Mouse (Mus musculus) forelimb bud, embryonic 11.5 days (tissue): ENCODE data around the gene Clec16a.

Experiments
- DNase-seq: peaks from one replicate; pipeline ENCODE4 v3.0.0-alpha.2; 2012; ENCODE audit warnings: low read depth, low spot score

Gene Clec16a

DNA sequence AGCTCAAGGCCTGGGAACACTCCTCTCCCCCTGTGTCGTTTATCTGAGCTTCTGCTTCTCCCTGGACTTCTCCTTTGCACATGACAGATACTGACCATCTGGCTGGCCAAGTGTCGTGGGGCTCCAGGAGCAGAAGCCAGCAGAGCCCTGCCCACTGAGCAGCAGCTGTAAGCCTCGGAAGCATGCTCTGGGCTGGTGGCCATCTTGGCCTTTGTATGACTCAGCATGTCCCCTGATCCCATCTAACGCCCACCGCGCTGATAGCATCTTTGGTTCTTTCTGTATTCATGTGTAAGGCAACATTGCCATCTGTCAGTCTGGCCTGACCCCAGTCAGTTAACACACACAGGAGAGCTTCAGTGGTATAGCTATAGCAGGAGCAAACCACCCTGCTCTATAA lies 174.8 kb downstream of the Clec16a start:
- DNase-seq = no peak

DNA sequence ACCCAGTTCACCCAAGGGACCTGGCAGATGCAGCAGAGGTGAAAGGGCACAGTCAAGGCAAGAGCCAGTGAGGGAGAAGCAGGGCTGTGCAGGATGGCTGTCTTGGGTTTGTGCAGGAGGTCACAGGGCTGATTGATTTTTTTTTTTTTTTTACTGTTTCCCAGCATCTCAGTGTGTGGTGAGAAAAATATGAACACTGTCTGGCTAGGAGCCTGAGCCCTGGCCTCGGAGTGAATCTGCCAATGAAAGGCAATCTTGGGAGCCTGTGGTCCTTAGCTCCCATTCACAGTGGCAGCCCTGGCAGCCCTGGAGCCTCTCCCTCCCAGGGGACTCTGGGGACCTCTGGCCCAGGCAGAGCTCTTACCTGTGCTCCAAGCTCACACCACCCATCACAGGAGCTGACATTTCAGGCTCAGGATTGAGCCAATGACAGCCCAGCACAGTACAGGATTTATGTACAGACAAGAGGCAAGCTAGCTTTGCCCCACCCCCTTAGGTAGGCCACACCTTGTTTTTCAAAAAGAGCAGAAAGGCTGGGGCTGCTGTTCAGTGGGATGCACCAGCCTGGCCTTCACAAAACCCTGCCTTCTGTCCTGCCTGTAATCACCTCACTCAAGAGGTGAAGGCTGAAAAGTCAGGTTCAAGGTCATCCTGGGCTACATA lies 177.9 kb downstream of the Clec16a start:
- DNase-seq = no peak

DNA sequence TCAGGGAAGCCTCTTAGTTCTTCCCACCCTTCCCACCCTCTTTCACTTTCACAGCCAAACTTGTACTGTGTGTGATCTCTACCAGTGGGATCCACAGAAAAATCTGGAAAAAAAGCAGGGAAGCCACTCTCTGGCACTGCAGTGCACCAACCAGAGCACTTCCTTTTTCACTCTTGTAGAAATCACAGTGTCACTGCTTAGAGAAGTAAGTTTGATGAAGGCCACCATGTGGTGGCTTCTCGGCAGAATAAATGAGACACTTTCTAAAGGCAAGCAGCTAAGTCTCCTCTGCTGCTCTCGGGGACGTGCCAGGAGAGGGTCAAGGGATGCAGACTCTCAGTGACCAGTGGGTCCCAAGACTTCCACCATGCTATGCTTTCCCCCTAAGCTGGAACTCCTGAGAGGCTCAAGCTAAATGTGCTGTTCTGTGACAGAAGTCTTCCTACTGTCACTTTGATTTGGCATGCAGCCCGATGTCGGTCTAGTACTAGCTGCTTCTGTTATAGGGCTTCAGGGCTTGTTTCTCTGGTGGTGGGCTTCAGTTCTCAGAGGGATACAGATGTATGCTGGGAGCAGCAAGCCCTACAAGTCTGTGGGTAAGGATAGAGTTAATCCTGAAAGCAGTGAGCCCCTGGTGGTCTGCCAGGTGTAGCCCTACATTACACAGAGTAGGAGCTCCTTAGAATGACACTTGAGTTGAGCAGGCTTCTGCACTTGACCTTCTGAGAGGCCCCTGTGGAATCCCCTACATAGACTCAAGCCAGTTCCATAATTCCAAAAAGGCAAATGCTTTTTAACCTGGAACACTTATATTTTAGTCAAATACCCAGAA lies 178.9 kb downstream of the Clec16a start:
- no peak for DNase-seq

DNA sequence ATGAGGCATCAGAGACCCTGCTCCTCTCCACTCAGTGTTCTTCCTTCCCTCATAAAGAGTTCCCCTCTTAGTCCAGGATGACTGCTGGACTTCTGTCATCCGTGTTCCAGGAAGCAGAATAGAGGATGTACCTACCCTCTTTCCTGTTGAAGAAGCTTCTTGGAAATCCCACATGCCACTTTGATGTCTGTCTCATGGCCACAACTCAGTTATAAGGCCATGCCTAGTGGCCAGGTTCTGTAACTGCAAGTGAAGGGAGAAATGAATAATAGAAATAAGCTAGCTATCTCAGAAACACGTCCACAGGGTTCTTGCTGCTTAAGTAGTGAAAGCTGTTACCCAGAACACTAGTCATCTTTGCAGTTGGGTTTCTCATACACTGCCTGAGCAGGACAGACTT lies 180.0 kb downstream of the Clec16a start:
- DNase-seq = no peak

DNA sequence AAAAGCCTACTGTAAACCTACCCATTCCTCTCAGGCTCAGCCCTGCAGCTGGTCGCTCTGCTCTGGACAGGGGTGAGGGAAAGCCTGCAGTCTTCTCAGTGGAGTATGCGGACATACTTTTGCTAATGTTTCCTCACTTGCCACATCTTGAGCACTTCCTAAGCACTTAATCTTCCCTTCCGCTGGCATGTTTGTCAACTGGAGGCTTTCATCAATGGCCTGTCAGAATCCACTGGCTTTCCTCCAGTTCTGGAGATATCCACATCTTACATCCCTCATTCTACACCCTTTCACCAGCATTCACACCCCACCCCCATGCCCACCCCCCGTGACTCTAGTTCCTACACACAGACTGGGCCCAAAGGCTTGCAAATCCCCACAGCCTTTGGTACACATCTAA lies 182.5 kb downstream of the Clec16a start:
- DNase-seq = no peak

DNA sequence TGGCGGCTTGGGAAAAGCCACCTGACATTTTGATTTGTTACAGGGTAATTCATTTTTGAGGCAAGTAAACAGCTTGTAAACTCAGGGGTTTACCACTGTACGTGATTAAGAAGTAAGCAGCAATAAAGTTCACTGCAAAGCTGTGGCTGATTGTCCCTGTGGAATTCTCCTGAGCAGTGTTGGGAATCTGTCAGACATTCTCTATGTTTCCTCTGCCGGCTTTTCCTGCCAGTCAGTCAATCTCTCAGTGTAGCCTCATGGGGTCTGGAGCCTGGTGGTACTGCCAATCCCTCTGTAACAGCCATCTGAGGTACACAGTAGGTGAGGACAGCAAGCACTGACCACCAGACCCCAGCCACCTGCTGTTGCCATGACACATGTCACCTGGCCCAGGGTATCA lies 183.7 kb downstream of the Clec16a start:
- DNase-seq = no peak

DNA sequence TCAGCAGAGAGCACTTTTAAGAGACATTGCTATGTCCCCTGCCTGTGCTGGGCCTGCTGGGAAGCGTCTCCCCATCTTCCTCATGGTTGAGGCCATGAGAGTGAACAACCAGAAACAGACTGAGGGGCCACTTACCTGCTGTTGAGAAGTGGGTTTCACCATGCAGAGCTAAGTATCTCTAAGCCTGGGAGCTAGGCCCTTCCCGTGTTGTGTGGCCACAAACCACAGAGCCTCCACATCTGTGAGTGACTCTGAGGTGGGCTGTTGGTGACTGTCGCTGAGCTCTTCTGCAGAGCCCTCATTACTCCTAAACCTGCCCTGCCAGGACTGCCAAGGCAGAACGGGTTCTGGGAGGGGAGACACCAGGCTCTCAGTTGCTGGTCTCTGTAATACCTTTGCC lies 185.8 kb downstream of the Clec16a start:
- no peak for DNase-seq

DNA sequence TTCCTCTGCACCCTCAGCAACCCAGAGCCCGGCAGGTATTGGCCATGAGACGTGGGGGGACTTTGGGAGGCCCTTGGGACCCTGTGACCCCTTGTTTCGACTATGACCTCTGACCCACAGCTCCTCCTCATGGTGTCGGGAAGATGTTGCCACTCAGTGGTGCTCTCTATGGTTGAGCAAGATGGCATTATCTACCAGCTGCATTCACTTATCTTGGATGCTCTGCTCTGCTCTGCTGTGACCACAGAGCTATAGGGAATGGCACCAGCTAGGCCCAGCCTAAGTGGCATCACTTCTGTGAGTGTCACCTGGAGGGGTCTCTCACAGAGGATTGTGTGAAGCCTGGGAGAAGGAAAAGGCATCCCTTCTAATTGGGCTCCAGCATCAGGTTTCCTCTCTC lies 186.6 kb downstream of the Clec16a start:
- no peak for DNase-seq

DNA sequence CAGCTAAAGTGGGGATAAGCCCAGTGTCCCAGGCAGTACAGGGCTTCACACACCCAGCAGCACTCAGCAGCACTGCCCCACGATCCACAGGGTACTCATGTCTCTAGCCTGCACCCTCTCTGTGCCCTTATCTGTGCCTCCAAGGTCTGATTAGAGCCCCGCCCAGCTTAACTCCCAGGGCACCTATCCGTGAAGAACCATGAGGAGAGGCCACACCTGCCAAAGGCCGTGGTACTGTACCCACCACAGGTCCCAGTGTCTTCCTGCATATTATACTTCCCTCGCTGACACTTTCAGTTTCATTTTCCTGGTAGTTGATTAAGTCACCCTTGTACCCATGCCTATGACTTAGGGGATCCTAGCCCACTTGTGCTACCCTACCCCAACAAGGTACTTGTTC lies 187.3 kb downstream of the Clec16a start:
- no peak for DNase-seq

DNA sequence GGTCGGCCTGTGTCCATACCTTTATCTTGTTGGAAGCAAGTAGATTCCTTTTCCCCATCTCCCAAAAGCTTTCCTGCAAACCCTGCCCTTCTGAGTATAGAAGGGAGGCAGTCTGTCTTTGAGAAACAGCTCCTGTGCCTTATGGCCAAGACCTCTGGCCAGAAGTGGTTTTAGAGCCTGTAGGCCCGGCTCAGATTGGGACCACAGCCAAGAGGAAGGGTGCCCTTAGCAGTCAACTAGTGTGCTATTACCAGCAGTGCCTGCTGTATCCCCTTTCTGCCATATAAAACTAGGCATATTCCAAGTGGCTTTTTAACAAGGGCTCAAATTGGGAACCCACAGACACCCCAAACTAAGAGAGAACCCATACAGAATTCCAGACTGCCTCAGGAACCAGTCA lies 190.6 kb downstream of the Clec16a start:
- DNase-seq = no peak

DNA sequence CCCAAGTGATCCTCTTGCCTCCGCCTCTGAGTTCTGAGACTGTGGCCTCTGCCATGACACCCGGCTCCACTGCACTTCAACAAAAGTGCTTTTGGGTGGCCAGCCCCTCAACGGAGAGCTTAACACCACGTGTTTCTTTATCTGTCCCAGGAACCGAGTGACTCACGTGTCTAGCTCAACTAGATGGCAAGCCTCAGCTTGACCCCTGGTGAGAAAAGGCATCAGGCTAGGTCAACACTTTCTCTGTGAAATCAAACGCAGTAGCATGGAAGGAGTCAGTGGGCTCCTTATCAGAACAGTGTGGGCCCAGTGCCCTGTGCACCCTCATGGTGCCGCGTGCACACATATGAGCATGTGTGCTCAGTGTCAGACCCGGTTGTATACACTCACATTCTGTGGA lies 191.2 kb downstream of the Clec16a start:
- no peak for DNase-seq

DNA sequence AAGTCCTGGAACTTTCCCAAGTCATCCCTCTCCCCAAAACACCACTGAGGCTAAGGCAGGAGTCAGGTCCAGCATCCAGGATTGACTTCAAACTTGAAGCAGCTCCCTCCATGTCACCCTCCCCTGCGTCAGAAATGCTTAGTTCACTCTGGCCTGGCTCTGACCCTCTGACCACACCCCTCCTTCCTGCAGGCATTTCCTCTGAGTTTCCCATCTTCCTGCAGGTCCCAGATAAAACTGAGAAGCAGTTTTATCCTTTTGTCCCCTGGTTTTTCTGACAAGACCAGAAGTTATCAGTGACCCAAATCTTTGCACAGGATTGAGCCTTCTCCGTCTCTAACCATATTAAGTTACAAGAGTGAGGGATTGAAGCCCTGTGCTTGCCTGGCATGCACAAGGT lies 192.4 kb downstream of the Clec16a start:
- no peak for DNase-seq

DNA sequence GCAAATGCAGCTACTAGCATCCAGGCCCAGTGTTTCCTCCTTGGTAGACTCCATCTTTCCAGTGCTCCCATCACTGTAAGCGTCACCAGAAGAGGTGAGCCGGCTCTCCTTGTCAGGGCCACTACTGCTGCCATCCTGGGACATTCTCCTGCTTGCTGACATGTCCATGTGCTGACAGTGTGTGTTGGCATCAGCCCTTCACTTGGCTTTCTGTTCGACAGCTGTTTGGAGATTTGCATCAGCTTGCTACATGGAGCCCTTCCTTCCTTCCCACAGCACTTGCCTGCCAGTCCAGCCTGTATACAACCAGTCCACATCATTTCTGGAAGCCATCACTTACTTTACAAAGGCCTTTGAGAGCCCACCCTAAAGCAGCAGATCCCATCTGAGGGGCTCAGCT lies 193.7 kb downstream of the Clec16a start:
- DNase-seq = no peak

DNA sequence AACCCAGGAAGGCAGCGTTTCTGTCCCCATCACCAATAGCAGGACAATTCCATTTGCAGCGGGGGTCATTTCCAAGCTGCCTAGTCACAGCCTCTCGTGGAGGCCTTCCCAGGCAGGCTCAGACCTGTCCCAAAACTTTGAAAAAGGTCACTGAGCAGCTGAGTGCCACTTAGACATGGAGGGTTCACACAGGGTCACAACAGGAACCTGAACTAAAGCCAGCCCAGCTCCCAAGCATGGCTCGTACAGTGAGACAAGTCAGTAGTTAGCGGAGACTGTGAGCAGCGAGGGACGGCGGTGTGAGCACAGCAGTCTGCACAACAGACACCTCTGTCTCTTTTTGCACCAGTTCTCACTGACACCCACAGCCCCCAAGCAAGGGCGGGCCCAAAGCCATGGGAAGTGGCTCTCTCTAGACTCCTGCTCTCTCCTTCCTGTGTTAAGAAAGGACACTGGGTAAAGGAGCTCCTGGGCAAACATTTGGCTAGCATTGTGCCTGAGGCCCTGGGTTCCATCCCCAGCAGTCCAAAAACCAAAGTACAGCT lies 194.8 kb downstream of the Clec16a start:
- DNase-seq = no peak

DNA sequence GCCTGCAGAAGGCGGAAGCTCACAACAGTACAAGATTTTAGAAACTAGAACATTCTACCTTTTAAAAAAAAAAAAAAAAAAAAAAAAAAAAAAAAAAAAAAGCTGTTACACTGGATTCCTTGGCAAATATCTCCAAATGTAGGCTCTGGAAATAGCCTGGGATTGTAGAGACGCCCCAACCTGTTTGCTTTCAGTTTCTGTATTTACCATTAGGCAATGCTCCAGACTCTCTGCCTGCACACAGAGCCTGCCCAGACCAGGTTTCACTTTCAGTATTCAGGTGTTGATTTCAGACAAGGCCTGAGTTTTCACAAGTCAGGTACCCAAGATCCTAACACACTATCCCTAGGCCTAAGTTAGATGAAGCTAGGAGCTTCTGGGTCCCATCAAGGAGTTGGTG lies 195.9 kb downstream of the Clec16a start:
- DNase-seq = no peak

DNA sequence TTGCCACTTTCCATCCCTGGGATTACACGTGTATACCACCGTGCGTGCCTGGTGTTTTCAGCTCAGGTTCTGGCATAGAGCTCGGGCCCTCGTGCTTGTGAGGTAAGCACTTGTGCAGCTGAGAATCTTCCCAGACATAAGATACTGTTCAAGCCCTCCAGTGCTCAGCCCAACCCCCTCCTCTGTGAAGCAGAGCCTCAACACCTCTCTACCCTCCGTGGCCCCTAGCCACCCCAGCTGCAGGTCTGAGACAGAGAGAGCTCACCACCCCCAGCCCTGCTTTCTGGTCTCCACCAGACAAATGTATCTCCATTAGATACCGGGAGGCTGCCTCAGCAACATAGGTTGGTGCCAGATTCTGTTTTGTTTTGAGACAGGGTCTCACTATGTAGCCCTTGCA lies 204.1 kb downstream of the Clec16a start:
- no peak for DNase-seq

DNA sequence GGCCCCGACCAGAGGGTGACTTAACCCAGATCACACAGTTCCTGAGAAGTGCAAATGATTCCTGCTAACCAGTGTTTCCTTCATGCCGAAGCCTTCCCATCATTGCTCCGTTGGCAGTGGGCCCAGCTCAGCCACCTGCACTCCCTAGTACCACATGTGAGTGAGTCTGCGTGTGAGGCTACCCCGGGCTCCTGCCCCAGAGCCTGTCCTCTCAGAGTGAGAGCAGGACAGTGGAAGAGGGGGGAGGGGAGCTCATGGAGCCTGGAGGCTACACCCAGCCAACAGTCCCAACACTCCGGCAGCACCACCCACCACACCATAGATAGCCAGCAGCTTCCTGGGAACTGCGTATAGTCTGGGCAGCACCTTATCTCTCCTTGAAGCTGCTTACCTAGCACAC lies 204.7 kb downstream of the Clec16a start:
- no peak for DNase-seq

DNA sequence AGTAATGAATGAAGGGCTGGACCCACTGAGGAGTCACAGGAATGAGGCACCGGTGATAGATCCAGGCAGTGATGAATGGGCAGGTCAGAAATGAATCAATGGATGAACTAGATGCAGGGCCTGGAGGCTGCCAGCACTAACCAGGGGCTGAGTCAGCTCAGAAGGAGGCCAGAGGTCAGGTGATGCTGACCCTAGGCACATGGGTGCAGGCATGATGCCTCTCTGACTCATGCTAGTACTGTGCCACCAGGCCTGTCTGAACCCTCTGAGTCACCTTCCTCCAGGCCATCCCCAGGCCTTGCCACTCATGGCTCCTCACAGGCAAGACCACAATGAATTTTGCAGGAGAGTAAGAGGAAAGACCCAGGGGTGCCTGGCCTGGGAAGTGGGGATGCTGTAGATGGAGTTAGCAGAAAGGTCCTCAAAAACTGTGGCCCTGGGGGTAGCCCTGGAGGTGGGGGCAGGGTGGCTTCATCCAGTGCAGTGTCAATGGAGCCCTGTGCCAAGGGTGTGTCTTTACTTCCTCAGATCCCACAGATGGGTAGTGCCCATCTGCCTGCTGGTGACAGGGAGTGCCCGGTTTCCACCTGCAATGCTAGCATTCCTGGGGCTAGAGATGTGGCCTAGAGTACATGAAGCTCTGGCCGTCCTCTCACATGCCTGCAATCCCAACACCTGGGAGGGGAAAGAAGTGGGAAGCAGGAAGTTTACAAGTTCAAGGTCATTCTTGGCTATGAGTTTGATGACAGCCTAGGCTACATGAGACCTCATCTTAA lies 209.6 kb downstream of the Clec16a start:
- no peak for DNase-seq

DNA sequence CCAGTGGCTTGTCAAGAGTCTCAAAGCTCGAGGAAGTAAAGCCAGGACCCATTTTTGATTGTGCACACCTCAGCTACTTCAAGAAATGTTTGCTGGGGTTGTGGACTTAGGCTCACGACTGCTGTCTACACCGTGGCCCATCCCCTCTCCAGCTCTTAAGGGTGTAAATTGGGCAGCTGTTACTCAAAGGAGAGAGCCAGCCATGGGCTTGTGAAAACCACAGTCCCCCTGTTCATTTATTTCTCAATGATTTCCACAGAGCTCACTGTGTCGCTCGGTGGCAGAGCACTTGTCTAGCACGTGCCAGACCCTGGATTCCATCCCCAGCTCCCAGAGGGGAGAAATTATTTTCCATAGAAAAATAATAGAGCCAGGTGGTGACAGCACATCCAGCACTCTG lies 211.0 kb downstream of the Clec16a start:
- DNase-seq = no peak

DNA sequence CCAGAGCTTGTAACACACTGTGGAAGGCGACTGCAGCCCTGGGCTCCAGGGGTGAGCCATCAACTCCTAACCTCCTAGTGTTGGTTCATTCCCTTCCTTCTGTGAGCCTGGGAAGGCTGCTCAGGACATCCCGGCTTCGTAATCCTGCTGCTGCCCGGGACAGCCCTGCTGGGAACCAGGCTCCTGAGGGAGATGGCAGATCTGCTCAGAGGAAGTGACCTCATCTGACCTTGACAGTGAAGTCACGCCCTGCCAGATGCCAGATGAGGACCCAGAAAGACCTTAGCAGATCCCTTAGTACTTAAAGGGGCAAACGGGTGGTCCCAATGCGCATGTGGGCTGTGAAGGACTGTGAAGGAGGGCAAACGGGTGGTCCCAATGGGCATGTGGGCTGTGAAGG lies 216.0 kb downstream of the Clec16a start:
- DNase-seq = no peak

DNA sequence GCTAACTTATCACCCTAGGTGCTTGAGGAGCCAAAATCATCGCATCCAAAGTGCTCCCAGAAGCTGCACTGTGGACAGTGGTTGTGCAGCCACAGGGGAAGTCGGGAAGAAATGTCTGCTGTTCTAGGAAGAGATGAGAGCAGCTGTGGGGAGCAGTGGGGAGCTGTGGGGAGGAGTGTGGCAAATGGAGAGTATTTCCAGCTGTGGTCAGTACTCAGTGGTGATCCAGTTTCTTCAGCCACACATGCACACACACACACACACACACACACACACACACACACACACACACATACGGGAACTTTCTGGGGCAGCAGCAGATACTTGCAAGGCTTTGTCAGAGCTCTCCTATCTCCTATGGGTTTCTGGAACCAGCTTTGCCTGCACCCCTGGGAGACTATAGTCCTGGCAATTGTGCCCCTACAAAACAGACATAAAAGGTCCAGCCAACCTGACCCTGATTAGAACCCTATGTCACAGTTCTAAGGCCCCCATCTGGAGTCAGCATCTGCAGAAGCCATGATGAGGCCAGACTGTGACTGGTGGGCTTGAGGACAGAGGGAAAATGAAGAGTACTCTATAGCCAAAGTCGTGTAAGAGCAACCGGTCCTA lies 217.5 kb downstream of the Clec16a start:
- DNase-seq = no peak
